Mouse (Mus musculus): ENCODE measurements around the gene Lekr1.

DNA sequence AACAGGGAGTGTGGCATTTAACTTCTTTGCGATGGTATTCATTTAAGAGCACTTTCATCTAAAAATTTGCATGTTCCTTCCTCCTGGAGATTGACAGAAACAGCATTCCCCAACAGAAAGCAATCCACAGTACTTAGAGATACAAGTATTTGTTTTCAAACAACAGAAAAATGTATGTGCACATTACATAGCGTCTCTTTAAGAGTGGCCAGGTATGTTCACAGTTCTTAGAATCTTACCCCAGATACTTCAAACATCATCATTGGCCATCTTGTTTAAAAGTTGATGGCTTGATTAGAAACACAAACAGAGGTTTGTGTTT, 38.4 kb upstream of the Lekr1 start:
- TF ChIP-seq POLR2A (IDR thresholded peaks at IDR 0.05; ENCODE audit: borderline replicate concordance, insufficient read depth, low read length) (no peak), CTCF (IDR thresholded peaks at IDR 0.05; ENCODE audit: borderline replicate concordance, insufficient read depth, low read depth, low read length) (no peak)

All from cerebellum, adult 2 months (tissue).